Mouse (Mus musculus) kidney, adult 11 months (tissue): ENCODE data around the gene Med10.
A peak's percentile ranks its signal among the peaks of the same experiment; 100 is the strongest.

ENCODE experiments used
- DNase-seq: peaks from one replicate; pipeline ENCODE4 v3.0.0; 2022

The Med10 gene

DNA sequence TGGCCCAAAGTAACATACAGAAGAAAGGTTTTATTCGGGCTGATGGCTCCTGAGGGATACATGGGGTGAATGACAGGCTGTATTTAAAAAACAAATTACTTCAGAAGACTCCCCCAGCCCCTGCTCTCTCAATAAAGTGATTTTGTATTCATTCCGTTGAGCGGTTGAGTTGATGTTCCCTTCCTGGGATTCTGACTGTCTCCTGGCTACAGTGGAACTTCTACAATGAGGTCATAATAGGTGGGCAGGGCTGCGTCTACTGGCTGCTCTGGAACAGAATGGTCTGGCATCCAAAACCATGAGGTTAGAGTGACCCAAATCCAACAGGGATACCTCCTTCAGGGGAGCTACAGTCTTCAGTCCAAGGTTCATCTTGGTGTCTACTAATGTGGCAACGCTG lies at the start of gene Med10:
Gene Med10, plus strand, starts transcription at position 301 of the 400 bp plus-strand sequence.
- no peak for DNase-seq

- DNase-seq, result no peak
These were observed 49.3 kb upstream of the Med10 start for GRCm38 (mm10) chr13:69752875-69753274.

- DNase-seq, result no peak
These were observed 43.2 kb upstream of the Med10 start for GRCm38 (mm10) chr13:69758979-69759378.

DNA sequence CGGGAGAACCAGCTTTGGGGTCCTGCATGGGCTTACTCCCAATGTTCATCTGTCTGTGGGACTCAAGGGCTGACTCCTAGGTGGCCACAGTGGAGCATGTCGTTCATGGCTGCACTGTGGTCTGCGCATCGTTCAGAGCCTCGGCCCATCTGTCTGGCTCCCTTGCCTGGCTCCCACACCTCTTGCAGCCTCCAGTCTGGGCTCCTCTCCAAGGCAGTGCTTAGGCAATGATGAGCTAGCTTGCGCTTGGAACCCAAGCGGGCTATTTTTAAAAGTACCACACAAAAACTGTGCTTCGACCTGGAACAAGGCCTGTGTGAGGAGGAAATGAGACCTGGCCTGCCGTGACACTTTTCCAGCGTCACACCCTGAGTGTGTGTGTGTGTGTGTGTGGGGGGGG lies 40.8 kb upstream of the Med10 start:
- no peak for DNase-seq

- no peak for DNase-seq
These were observed 37.5 kb upstream of the Med10 start for GRCm38 (mm10) chr13:69764646-69765045.

- no peak for DNase-seq
These were observed 34.0 kb upstream of the Med10 start for GRCm38 (mm10) chr13:69768152-69768551.

DNA sequence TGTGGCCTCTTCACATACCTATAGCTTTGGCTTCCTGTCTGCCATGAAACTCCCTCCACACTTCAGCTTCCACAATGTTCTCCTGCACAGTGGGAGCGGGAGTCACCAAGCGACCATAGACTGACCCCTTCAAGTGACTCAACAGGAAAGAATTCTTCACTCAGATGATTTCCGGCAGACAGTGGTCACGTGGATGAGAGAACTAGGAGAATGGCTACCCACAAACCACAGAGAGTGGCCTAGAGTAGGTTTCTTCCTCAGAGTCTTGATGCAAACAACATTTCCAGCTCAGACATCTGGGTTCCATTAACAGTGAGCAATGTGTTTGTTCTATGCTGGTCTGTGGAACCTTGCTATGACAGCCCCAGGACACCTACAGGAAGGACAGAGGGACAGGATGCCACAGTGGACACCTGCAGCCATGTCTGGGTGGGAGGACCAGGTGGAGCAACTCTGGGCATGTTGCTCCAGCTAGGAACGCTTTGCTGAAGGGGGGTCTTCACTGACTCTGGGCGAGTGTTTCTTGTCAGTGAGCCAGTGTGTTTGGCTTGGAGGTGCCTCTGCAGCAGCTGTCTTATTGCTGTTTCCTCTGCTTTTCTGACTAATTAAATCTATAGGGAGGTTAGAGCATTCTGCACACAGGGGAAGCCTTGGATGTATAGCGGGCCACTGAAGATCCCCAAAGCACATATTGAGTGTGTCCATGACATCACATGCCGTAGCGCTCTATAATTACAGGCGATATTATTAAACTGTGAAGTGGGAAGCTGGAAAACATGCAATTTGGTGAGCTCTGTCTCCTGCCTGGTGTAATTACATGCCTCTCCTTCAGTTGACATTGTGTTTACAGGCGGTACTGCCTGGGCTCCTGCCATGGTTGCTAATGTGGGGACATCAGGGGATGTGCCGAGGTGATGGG lies 31.4 kb upstream of the Med10 start:
- DNase-seq, result no peak

- no peak for DNase-seq
These were observed 29.8 kb upstream of the Med10 start for GRCm38 (mm10) chr13:69772358-69772757.

DNA sequence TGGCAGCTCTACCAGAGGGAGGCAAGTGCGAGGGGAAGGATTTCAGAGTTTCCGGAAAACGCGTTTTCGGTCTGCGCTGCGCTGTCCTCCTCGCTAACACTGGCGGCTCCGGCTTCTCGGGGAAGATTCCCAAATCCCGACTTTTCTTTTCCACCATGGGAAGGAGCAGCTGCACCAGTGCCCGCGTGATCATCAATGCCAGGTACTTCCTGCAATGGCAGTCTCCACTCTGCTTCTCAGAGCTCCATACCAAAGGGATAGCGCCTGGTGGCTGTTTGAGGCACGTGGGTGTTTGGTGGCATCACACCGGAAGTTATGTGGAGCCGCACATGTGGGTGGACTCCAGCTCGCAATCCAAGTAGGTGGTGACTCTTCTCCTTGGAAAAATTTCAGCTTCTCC lies 24.0 kb upstream of the Med10 start:
- no peak for DNase-seq

DNA sequence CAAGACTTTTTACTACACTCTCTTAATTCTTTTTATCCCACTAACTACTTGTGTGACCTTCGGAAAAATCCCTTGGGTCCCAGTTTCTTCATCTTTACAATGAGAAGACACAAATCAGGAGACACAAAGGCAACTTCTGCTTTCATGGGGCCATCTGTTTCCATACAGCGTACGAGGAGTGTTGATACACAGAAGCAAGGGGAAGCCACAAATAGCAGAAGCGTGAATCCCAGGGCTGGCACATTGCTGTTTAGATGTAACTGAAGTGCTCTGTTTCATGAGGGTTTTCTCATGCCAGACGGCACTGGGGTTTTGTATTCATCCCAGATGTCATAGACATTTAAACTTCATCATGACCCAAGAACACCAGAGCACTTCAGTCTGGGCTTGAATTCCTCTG lies 13.5 kb upstream of the Med10 start:
- no peak for DNase-seq

GRCm38 (mm10) chr13:69791814-69792213 lies 10.4 kb upstream of the Med10 start:
- no peak for DNase-seq

GRCm38 (mm10) chr13:69792541-69793009 lies 9.6 kb upstream of the Med10 start:
- no peak for DNase-seq

- DNase-seq, result peak; percentile 9
These were observed 7.4 kb upstream of the Med10 start for GRCm38 (mm10) chr13:69794808-69795207.

- DNase-seq, result peak; percentile 76
These were observed 7.8 kb downstream of the Med10 start for GRCm38 (mm10) chr13:69809681-69810611.

DNA sequence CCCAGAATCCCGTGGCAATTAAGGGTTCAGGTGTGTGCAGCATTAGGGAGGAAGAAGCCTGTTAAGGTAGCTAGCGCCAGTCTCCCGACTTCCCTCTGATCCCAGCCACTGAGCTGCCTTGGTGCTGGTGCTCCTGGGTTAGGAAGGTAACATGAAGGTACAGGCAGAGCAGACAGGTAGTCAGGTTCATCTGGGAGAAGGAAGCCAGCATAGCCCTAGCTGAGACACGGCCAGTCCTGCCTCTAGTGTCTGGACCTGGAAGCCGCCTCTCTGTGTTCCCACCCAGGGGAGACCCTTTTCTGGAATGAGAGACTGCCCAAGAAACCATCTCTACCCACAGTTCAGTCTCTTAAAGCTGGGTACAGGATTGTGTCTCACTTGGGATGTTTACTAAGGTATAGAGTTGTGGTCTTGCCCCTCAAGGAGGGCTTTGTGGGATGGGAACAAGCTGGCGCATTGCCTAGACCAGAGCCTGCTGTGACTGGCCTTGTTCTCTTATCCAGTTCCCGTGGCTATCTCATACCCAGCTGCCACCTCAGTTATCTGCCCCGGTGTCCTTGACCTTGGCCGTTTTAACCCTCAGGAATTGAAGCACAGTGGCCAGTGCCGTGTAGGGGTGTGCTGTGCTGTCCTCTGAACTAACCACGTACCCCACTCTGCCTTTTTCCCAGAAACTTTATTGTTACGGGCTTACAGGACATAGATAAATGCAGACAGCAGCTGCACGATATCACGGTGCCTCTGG lies 8.9 kb downstream of the Med10 start:
- DNase-seq, result no peak

DNA sequence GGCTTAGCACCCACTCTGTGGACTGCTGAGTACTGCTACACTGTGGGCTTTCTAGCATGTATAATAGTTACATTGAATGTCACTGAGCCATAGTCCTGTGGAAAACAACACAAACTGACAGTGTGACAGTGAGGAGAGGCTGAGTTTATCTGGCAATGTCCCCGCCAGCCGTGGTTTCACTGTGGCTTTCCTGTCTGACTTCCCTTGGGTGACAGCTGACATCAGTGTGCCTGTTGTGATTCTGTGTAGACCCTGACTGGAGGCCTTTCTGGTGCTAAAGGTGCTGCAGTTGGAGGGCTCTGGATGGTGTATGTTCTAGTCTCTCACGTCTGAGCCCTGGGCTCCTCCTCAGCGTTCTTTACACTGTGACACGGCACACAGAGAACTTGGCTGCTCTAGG lies 11.7 kb downstream of the Med10 start:
- no peak for DNase-seq

DNA sequence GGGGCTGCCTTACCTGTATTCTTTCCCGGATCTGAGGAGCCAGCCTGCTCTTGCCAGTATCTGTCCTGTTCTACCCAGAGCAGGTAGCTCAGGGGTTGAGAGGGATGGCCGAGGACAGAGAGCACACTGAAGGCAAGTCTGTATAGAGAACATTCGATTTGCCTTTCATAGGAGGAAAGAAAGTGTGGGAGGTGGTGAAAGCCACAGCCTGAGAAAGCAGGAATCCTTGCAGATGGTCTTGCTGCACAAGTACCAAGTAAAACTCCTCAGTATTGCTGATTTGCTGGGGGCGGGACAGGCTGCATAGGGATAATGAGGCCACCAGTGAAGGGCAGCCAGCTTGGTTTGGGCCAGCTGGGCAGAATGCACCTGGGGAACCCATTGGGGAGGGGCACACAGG lies 16.1 kb downstream of the Med10 start:
- DNase-seq, result no peak

DNA sequence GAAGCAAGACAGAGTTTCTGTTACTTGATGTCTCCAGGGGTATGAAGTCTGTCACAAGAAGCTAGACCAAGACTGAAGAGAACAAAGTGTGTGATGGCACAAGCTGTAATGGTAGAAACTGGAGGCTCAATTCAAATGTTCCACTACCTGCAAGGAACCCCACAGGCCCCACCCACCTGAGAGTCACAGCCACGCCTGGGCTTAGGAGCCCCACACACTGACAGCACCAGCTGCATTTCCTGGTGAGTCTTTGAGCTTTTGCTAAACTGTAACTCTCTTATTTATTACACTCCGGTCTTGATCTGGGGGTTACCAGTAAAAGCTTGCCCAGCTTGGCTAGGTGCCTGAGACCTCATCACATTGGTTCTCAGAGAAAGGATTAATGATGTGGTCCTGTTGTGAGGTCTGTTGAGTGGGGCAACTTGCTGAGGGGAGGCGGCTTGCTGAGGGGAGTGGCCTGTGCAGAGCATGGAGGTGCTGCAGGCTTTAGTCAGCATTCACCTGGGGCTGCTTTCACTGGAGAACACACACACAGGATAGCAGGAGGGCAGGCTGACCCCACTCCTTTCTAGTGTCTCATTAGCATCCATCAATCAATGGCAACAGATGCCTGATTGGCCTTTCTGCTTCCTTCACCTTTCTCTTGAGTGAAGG lies 19.1 kb downstream of the Med10 start:
- DNase-seq, result no peak

- no peak for DNase-seq
These were observed 21.9 kb downstream of the Med10 start for GRCm38 (mm10) chr13:69823920-69824637.

DNA sequence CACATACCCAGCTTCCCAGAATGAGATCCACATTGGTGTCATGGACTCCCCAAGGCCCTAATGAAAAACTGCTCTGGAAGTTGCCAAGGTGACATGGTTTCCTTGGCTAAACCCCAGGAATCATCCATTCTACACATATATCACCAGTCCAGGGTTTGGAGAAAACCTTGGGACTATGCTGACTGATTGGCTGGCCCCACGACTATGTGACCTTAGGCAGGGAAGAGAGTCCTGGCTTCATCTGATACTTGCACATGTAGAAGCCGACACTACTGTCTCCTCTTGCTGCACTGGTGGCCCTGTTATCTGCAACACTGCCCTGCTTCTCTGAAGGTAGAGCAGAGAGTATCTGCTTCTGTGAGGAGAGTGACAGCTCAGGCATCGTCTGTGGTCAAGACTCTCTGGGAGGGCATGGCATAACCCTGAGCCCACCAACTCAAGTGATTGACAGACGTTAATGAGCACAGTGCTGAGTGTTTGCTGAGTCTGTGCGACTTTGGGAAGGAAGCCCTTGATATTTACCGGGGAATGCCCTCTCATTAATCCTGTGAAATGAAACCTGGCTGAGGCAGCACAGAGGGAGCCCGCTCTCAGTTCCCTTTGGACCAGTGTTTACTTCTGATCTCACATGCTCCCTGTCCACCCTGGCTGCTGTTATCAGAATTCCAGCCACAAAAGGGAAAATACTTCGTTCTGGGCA lies 23.4 kb downstream of the Med10 start:
- DNase-seq, result no peak

DNA sequence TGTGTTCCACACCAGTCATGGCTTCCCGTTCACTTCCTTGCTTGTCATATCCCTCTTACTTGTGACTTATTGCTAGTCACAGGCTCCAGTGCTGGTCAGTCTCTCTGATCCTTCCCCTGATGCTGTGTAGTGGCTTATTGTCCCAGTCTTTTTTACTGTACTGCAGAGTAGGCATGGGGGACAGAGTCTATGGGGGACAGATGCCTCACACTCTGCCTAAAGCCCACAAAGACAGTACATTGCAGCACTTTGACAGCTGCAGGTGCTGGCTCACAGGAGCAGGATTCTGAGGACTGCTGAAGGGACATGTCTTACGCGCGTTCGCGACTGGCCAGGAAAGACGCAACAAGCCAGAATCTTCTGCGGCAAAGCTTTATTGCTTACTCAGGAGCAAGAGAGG lies 28.4 kb downstream of the Med10 start:
- no peak for DNase-seq
